Mouse (Mus musculus) midbrain, embryonic 15.5 days (tissue): ENCODE data around the gene Irak3. TPM values are rescaled to one million over a fixed set of nuclear protein-coding genes. Genes with fewer than 3 reads are reported as not detected.

Source experiments
- ATAC-seq: fragments of 200-750 bp; cut with Nextera tagmentation; replicated peaks from 2 replicates; pipeline ENCODE4 v1.8.0; 2017; ENCODE audit warnings: moderate TSS enrichment
- H3K27ac ChIP-seq: fragments of 300-500 bp; sonication (generic); 2 replicates; pipeline ENCODE4 v1.5.1; 2015; ENCODE audit warnings: mild to moderate bottlenecking, inconsistent platforms
- H3K27me3 ChIP-seq: fragments of 300-500 bp; sonication (generic); replicated peaks from 2 replicates; pipeline ENCODE4 v1.6.1; 2015; ENCODE audit warnings: inconsistent platforms
- H3K36me3 ChIP-seq: fragments of 300-500 bp; sonication (generic); replicated peaks from 2 replicates; pipeline ENCODE4 v1.6.1; 2015; ENCODE audit warnings: inconsistent platforms
- H3K4me1 ChIP-seq: fragments of 300-500 bp; sonication (generic); 2 replicates; pipeline ENCODE4 v1.6.1; 2015; ENCODE audit warnings: inconsistent platforms
- H3K4me2 ChIP-seq: fragments of 300-500 bp; sonication (generic); 2 replicates; pipeline ENCODE4 v1.6.1; 2015; ENCODE audit warnings: inconsistent platforms, mild to moderate bottlenecking, moderate library complexity
- H3K4me3 ChIP-seq: fragments of 300-500 bp; sonication (generic); 2 replicates; pipeline ENCODE4 v1.5.1; 2015; ENCODE audit warnings: mild to moderate bottlenecking, inconsistent platforms
- H3K9ac ChIP-seq: fragments of 300-500 bp; sonication (generic); 2 replicates; pipeline ENCODE4 v1.6.1; 2015; ENCODE audit warnings: mild to moderate bottlenecking, inconsistent platforms
- H3K9me3 ChIP-seq: fragments of 300-500 bp; sonication (generic); 2 replicates; pipeline ENCODE4 v1.6.1; 2016; ENCODE audit warnings: inconsistent platforms
- WGBS: fragments of 180-500 bp; shearing (Covaris S2); methylation state at CpG from one replicate; pipeline ENCODE4 v1.1.7; 2015; ENCODE audit warnings: mixed read lengths; 5-methylcytosine and 5-hydroxymethylcytosine counted together
- polyA plus RNA-seq: library from polyadenylated mRNA; unstranded; fragments of >200 nt; fragmentation: Nextera tagmentation; extraction: Ambion mirVana; gene quantifications from 2 replicates; pipeline ENCODE4 v1.2.1, GENCODE M21; 2015

The Irak3 gene
- polyA plus RNA-seq, 1 experiment from 2014 or later, result 0.19 TPM

- H3K27ac ChIP-seq, result no peak overlapping the region
- 97% methylated on average over 1 of the region's 1 CpGs for WGBS
- H3K27me3 ChIP-seq, result no peaks in the 10 kb centered on the region
- H3K36me3 ChIP-seq, result no peaks in the 10 kb centered on the region
- H3K4me1 ChIP-seq, result no peaks in the 10 kb centered on the region
- no peak overlapping the region for H3K4me2 ChIP-seq
- no peak overlapping the region for H3K4me3 ChIP-seq
- no peak overlapping the region for H3K9ac ChIP-seq
- no peak for ATAC-seq
- no peaks in the 10 kb centered on the region for H3K9me3 ChIP-seq
Measured at GRCm38 (mm10) chr10:120100806-120101205, 101.1 kb downstream of the Irak3 start.

GRCm38 (mm10) chr10:120097564-120097963 is 104.4 kb downstream of the Irak3 start:
- WGBS, result 89% methylated on average over 5 of the region's 5 CpGs
- no peak for ATAC-seq

GRCm38 (mm10) chr10:120095716-120096115 is 106.2 kb downstream of the Irak3 start:
- Histone ChIP-seq H3K27me3 (no peaks in the 10 kb centered on the region), H3K4me2 (no peak overlapping the region), H3K27ac (no peak overlapping the region), H3K9me3 (no peaks in the 10 kb centered on the region), H3K36me3 (peaks cover 3% of the 10 kb centered on the region; the same call in 1 of the 2 replicates), H3K4me3 (no peak overlapping the region), H3K9ac (no peak overlapping the region), H3K4me1 (no peaks in the 10 kb centered on the region)
- ATAC-seq, result no peak
- WGBS, result 94% methylated on average over 5 of the region's 5 CpGs

More at GRCm38 (mm10) chr10:120097564-120097963, 104.4 kb downstream of the Irak3 start:
- H3K27ac ChIP-seq, result no peak overlapping the region
- no peak overlapping the region for H3K4me3 ChIP-seq
- H3K27me3 ChIP-seq, result no peaks in the 10 kb centered on the region
- no peaks in the 10 kb centered on the region; the same call in 1 of the 2 replicates for H3K36me3 ChIP-seq
- H3K4me1 ChIP-seq, result no peaks in the 10 kb centered on the region
- H3K9me3 ChIP-seq, result no peaks in the 10 kb centered on the region
- no peak overlapping the region for H3K9ac ChIP-seq
- no peak overlapping the region for H3K4me2 ChIP-seq

GRCm38 (mm10) chr10:120095136-120095535 is 106.8 kb downstream of the Irak3 start:
- Histone ChIP-seq H3K27me3 (no peaks in the 10 kb centered on the region), H3K36me3 (peaks cover 3% of the 10 kb centered on the region; the same call in 1 of the 2 replicates), H3K4me3 (no peak overlapping the region), H3K4me2 (no peak overlapping the region), H3K4me1 (no peaks in the 10 kb centered on the region), H3K9me3 (no peaks in the 10 kb centered on the region), H3K9ac (no peak overlapping the region), H3K27ac (no peak overlapping the region)
- no peak for ATAC-seq
- 90% methylated on average over 9 of the region's 9 CpGs for WGBS

GRCm38 (mm10) chr10:120092548-120092947 is 109.4 kb downstream of the Irak3 start:
- WGBS, result 91% methylated on average over 12 of the region's 12 CpGs
- Histone ChIP-seq H3K9me3 (no peaks in the 10 kb centered on the region), H3K4me3 (no peak overlapping the region), H3K9ac (no peak overlapping the region), H3K27me3 (no peaks in the 10 kb centered on the region), H3K4me2 (no peak overlapping the region), H3K36me3 (peaks cover 3% of the 10 kb centered on the region; the same call in 1 of the 2 replicates), H3K4me1 (no peaks in the 10 kb centered on the region), H3K27ac (no peak overlapping the region)
- no peak for ATAC-seq

Other genes starting within 250 kb of the Irak3 start
- 2.1 and 2.2 TPM in 2 replicates for gene Helb, start 89.1 kb downstream of the Irak3 start, polyA plus RNA-seq
- gene Tmbim4, start 540 bp downstream of the Irak3 start, polyA plus RNA-seq, result 90.2 and 93.7 TPM in 2 replicates
- gene Llph, start 24.9 kb upstream of the Irak3 start, polyA plus RNA-seq, result 34.7 and 39.6 TPM in 2 replicates